Mouse (Mus musculus) hindbrain, embryonic 11.5 days (tissue): ENCODE data around the gene Colgalt1. TPM values are rescaled to one million over a fixed set of nuclear protein-coding genes. Genes with fewer than 3 reads are reported as not detected.
A peak's percentile ranks its signal among the peaks of the same experiment; 100 is the strongest.

ENCODE experiments used
- ATAC-seq: fragments of 200-750 bp; cut with Nextera tagmentation; 2 replicates; pipeline ENCODE4 v1.8.0; 2017; ENCODE audit warnings: mild to moderate bottlenecking, moderate TSS enrichment, moderate library complexity; ENCODE audit not compliant: low FRiP score
- DNase-seq: peaks from one replicate; pipeline ENCODE4 v3.0.0-alpha.2; 2015; ENCODE audit warnings: low spot score
- H3K27ac ChIP-seq: fragments of 300-500 bp; sonication (generic); 2 replicates; pipeline ENCODE4 v1.5.1; 2014; ENCODE audit warnings: mild to moderate bottlenecking, low read depth, low read length
- H3K27me3 ChIP-seq: fragments of 300-500 bp; sonication (generic); 2 replicates; pipeline ENCODE4 v1.6.1; 2014; ENCODE audit warnings: mild to moderate bottlenecking, low read length, moderate library complexity, mixed read lengths; ENCODE audit not compliant: control insufficient read depth, insufficient read depth
- H3K36me3 ChIP-seq: fragments of 300-500 bp; sonication (generic); 2 replicates; pipeline ENCODE4 v1.6.1; 2014; ENCODE audit warnings: mild to moderate bottlenecking, low read length, moderate library complexity, mixed read lengths; ENCODE audit not compliant: control insufficient read depth, insufficient read depth
- H3K4me1 ChIP-seq: fragments of 300-500 bp; sonication (generic); replicated peaks from 2 replicates; pipeline ENCODE4 v1.6.1; 2014; ENCODE audit warnings: low read length, mixed read lengths; ENCODE audit not compliant: control insufficient read depth, insufficient read depth
- H3K4me2 ChIP-seq: fragments of 300-500 bp; sonication (generic); replicated peaks from 2 replicates; pipeline ENCODE4 v1.6.1; 2014; ENCODE audit warnings: mild to moderate bottlenecking, low read depth, low read length
- H3K4me3 ChIP-seq: fragments of 300-500 bp; sonication (generic); 2 replicates; pipeline ENCODE4 v1.5.1; 2014; ENCODE audit warnings: low read depth, low read length
- H3K9ac ChIP-seq: fragments of 300-500 bp; sonication (generic); 2 replicates; pipeline ENCODE4 v1.6.1; 2014; ENCODE audit warnings: low read depth, low read length
- H3K9me3 ChIP-seq: fragments of 300-500 bp; sonication (generic); 2 replicates; pipeline ENCODE4 v1.6.1; 2016; ENCODE audit warnings: low read length; ENCODE audit not compliant: control insufficient read depth
- WGBS: fragments of 180-500 bp; shearing (Covaris S2); extraction: QIAGEN DNeasy Blood & Tissue Kit; methylation state at CpG from one replicate; pipeline ENCODE4 v1.1.7; 2014; 5-methylcytosine and 5-hydroxymethylcytosine counted together
- polyA plus RNA-seq: library from polyadenylated mRNA; unstranded; fragments of >200 nt; fragmentation: Nextera tagmentation; extraction: Ambion mirVana; gene quantifications from 2 replicates; pipeline ENCODE4 v1.2.1, GENCODE M21; 2014

Colgalt1 gene
- polyA plus RNA-seq, 1 experiment from 2014 or later = 41.3 TPM

DNA sequence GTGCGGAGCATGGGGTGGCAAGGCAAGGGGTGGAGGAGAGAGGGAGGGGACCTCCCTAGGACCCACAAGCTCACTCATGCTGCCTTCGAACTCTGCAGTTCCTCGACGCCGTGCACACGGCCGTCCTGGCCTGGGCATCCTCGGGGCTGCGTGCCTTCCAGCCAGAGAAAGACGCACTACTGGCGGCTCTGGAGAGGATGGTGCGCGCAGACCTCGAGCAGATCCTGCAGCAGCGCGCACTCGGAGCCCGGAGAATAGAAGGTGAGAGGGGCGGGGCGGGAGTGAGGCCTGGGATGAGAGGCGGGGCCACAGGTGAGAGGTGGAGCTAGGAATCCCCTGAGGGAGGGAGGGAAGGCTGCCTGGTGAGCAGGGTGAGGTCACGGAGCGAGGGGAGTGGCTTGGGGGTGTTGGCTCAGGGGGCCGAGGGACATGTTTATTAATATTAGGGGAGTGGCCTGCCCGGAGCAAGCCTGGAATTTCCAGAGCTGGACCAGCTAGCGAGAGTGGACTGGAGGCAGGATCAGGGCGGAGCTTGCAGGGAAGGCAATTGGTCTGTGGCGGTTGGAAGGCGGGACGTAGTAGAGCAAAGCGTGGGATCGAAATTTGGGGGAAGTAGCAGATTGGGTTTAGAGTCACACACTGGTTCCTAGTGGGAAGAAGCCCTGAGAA, 8.0 kb upstream of the Colgalt1 start:
- Histone ChIP-seq H3K9me3 (no peaks in the 10 kb centered on the region), H3K4me2 (peak overlapping the region; percentile 47), H3K36me3 (no peaks in the 10 kb centered on the region), H3K27ac (no peak overlapping the region), H3K4me1 (peaks cover 5% of the 10 kb centered on the region; the same call in 1 of the 2 replicates), H3K9ac (peak overlapping the region; percentile 40; the same call in 1 of the 2 replicates), H3K27me3 (peaks cover 34% of the 10 kb centered on the region), H3K4me3 (peak overlapping the region; percentile 24)
- under 1% methylated on average over 30 of the region's 32 CpGs for WGBS
- ATAC-seq (peak; percentile 79), DNase-seq (peak; percentile 67)

DNA sequence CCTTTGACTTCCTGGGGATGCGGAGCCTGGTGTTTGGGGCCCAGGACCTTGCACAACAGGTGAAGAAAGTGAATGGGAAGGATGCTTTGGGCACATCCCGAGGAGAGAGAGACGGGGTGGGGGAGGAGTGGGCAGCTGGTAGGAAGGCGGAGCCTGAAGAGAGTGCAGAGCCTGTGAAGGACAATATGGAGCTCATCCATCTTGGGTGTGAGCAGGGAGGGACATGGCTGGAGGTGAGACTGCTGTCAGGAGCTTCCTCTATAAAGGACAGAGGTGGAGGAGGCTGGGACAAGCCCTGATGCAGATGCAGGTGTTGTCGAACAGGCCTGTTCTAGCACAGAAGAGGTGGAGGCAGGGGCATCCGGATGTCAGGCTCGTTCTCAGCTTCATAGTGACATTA, 6.8 kb upstream of the Colgalt1 start:
- DNase-seq (no peak), ATAC-seq (no peak)
- Histone ChIP-seq H3K9me3 (no peaks in the 10 kb centered on the region), H3K36me3 (no peaks in the 10 kb centered on the region), H3K4me3 (no peak overlapping the region), H3K4me2 (no peak overlapping the region), H3K4me1 (peaks cover 5% of the 10 kb centered on the region; the same call in 1 of the 2 replicates), H3K27me3 (peaks cover 34% of the 10 kb centered on the region), H3K9ac (no peak overlapping the region), H3K27ac (no peak overlapping the region)
- 55% methylated on average over 7 of the region's 7 CpGs for WGBS

DNA sequence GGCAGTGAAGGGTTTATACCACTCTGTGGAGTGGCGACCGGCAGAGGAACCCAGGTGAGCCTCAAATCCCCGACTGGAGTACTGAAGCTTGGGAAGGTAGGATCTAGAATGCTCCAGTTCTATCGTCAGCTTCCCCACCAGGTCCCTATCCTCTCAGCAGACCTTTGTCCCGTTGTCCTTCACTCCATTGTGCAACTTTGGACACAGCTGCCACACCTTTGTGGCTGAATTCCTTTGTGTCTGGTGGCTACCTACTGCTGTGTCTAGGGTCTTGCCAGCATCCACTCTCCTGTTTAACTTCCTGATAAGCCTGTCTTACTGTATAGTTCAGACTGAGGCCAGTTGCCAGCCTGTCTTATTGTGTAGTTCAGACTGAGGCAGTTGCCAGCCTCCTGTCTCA, 1.3 kb downstream of the Colgalt1 start:
- DNase-seq (no peak), ATAC-seq (no peak)
- 42% methylated on average over 5 of the region's 5 CpGs for WGBS
- Histone ChIP-seq H3K9me3 (no peaks in the 10 kb centered on the region), H3K4me3 (peak overlapping the region; percentile 92), H3K36me3 (peaks cover 3% of the 10 kb centered on the region; the same call in 1 of the 2 replicates), H3K27ac (no peak overlapping the region), H3K9ac (peak overlapping the region; percentile 91), H3K4me2 (peak overlapping the region; percentile 60), H3K27me3 (no peaks in the 10 kb centered on the region), H3K4me1 (0 out of 2 replicates have a peak, but pooled peaks cover 3% of the 10 kb centered on the region)

DNA sequence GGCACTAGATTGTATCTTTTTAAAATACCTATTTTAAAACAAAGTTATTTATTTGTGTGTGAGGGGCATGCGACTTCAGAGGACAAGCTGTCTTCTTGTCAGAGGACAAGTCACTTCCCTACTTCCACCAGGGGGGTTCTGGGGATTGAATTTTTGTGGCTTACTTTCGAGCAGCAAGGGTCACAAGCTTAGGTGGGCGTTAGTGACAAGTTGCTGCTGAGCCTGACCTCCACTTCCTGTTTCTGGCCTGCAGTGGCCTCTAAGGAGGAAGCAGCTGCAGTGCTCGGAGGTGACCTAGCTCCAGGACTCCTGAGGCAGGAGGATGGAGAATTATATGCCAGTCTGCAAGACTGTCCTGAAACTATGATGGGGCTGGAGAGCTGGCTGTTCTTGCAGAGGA, 2.6 kb downstream of the Colgalt1 start:
- no peak overlapping the region for H3K9ac ChIP-seq
- DNase-seq (no peak), ATAC-seq (no peak)
- 0 out of 2 replicates have a peak, but pooled peaks cover 3% of the 10 kb centered on the region for H3K4me1 ChIP-seq
- H3K9me3 ChIP-seq = no peaks in the 10 kb centered on the region
- H3K27me3 ChIP-seq = no peaks in the 10 kb centered on the region
- H3K27ac ChIP-seq = no peak overlapping the region
- H3K4me2 ChIP-seq = no peak overlapping the region
- no peak overlapping the region for H3K4me3 ChIP-seq
- H3K36me3 ChIP-seq = peaks cover 10% of the 10 kb centered on the region
- WGBS = 72% methylated on average over 4 of the region's 4 CpGs

DNA sequence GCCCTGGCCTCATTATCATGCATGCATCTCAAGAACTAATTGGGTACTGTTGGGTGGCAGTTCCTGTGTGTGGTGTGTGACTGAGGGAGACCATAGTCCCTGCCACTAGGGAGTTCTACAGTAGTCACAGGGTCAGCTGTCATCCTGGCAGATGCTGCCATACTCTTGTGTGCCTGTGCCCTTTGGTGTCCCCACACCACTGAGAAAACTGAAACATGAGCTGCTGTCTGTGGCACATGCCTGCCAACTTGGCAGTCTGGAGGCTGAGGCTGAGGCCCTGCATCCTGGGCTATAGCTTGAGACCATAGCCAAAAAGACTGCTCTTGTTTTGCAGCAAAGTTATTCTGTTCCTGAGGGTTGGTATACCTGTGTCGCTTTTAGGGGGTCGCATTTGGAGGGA, 9.0 kb downstream of the Colgalt1 start:
- H3K4me2 ChIP-seq = no peak overlapping the region
- 98% methylated on average over 2 of the region's 2 CpGs for WGBS
- no peak overlapping the region for H3K4me3 ChIP-seq
- H3K9me3 ChIP-seq = no peaks in the 10 kb centered on the region
- peaks cover 44% of the 10 kb centered on the region for H3K36me3 ChIP-seq
- DNase-seq (no peak), ATAC-seq (no peak)
- no peaks in the 10 kb centered on the region for H3K4me1 ChIP-seq
- H3K27ac ChIP-seq = no peak overlapping the region
- H3K27me3 ChIP-seq = no peaks in the 10 kb centered on the region
- H3K9ac ChIP-seq = no peak overlapping the region

DNA sequence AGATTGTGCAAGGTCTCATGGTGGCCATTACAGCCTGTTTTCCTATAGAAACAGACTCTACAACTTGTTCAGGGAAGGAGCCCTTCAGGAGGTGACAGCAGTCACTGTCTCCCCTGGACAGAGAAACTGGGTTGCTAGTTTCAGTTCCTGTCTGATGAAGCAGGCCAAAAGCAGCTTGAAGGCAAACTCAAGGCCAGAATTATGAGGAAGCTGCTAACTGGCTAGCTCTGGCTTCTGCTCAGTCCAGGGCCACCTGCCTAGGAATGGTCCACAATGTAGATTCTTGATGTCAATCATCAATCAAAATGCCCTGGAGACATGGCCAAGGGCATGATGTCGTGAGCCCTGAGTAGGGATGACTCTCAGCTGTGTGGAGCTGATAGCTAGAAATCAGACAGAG, 14.3 kb downstream of the Colgalt1 start:
- Histone ChIP-seq H3K9me3 (no peaks in the 10 kb centered on the region), H3K4me2 (no peak overlapping the region), H3K27ac (no peak overlapping the region), H3K27me3 (peaks cover 8% of the 10 kb centered on the region), H3K9ac (no peak overlapping the region), H3K4me1 (peaks cover 5% of the 10 kb centered on the region), H3K4me3 (no peak overlapping the region), H3K36me3 (peaks cover 32% of the 10 kb centered on the region)
- ATAC-seq (no peak), DNase-seq (no peak)
- 75% methylated on average over 1 of the region's 1 CpGs for WGBS

DNA sequence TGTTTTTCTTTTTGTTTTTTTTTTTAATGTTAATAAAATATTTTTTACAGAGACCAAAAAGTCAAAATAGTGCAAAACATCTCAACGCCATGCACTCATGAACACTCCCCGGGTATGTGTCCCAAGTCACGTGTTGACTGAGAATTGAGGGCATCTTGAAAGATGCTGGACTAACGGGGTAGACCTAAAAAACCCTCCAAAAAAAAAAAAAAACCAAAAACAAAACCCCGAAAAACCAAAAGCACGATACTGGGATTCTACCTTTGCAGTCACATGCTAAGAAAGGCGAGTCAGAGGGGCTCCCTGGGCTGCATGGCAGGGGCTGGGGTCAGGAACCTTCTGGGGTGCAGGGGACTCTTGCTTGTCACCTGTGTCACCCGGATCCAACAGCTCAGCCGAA, 16.0 kb downstream of the Colgalt1 start:
- 86% methylated on average over 9 of the region's 9 CpGs for WGBS
- DNase-seq (no peak), ATAC-seq (no peak)
- H3K4me2 ChIP-seq = no peak overlapping the region
- peaks cover 5% of the 10 kb centered on the region for H3K4me1 ChIP-seq
- H3K27me3 ChIP-seq = peaks cover 17% of the 10 kb centered on the region
- peaks cover 20% of the 10 kb centered on the region for H3K36me3 ChIP-seq
- H3K9me3 ChIP-seq = no peaks in the 10 kb centered on the region
- no peak overlapping the region for H3K4me3 ChIP-seq
- H3K9ac ChIP-seq = no peak overlapping the region
- H3K27ac ChIP-seq = no peak overlapping the region

DNA sequence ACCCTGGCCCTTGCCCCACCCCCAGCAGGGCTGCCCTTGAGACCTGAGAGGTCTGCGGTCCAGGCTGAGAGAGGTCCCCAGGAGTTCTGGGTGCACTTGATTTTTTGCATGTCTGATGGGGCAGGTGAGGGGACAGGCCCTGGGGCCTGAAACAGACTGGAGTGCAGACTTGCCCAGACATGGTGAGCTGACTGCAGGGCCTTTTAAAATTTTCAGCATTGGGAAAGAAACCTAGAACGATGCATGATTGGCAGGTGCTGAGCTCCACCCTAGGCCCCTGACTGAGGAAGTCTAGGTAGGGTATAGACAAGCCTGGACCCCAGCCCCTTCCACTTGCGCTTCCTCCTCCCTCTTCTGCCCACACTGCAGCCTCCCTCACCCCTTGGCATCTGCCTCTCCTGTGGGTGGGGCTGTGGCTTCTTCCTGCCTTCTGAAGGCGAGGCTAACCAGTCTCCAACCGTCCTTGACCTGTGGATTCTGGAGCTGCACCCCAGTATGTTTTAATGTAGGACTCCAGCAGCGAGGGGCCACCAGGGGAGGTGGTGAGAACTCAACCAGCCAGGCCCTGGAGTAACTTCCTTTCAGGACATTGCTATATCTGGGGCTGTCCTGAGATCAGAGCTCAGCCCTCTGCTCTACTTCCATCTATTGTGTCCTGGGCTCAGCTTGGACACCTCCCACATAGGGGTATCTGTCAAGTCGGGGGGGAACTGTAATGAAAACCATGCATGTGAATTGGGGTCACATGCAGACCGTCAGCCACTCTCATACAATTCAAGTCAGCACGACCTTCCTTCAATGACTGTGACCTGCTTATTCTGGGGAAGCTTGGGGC, 16.7 kb downstream of the Colgalt1 start:
- peaks cover 5% of the 10 kb centered on the region for H3K4me1 ChIP-seq
- no peak overlapping the region for H3K9ac ChIP-seq
- no peak overlapping the region for H3K27ac ChIP-seq
- no peaks in the 10 kb centered on the region for H3K9me3 ChIP-seq
- H3K4me2 ChIP-seq = no peak overlapping the region
- H3K27me3 ChIP-seq = peaks cover 19% of the 10 kb centered on the region
- DNase-seq = no peak
- H3K4me3 ChIP-seq = no peak overlapping the region
- peaks cover 13% of the 10 kb centered on the region for H3K36me3 ChIP-seq
- no peak for ATAC-seq
- 52% methylated on average over 9 of the region's 9 CpGs for WGBS
